Mouse (Mus musculus) urinary bladder, adult 2 months (tissue): ENCODE measurements around the gene Rbm10. TPM values are rescaled to one million over a fixed set of nuclear protein-coding genes. Genes with fewer than 3 reads are reported as not detected.

ENCODE experiments used
- DNase-seq: peaks from one replicate; pipeline ENCODE4 v3.0.0; 2022; ENCODE audit warnings: low spot score
- polyA plus RNA-seq: library from polyadenylated mRNA; depleted of rRNA; stranded (reverse); fragments of >200 nt; gene quantifications from 2 replicates; pipeline ENCODE4 v1.2.3, GENCODE M21; 2012; rRNA removed

Gene Rbm10
- 32.9 and 33.3 TPM in 2 replicates for polyA plus RNA-seq

DNA sequence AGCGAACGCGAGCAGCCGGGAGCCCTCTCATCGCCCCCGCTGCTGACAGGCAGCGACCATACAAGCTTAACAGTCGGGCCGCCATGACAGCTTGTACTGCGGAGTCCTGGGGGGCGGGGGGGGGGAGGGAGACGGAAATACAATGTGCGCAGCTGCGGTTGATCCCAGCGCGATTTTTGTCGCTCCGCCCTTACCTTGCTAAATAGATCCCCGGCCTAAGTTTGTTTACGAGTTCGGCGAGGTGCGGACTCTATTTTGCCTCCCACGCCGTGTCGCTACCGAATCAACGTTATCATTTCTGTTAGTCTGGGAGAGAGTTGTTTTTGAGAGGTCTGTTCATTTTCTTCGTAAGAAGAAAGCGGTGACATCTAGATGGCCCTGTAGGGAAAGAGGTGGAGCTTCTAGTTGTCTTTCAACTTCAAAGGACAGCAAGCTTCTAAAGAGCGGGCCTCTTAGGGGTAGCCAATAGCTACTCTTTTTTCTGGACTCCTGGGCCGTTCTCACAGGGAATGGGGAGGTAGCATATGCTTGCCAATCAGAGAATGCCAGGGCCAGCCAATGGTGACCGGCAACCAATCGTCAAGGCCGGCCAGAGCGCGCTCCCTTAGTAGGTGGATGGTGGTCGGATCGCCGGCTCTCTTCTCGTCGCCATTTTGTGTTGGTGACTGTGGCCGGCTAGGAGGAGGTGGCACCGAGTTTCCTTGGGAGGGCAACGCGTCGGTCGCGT lies at the start of gene Rbm10, which contains the start of gene Ndufb11:
Gene Rbm10 (plus strand): TSS at position 328 of the 727 bp plus-strand sequence.
Gene Ndufb11 (minus strand): TSS at position 444 of the 727 bp plus-strand sequence.
- peak; percentile 64 for DNase-seq

GRCm38 (mm10) chrX:20571024-20571423 lies 46.3 kb upstream of the Rbm10 start:
- DNase-seq: no peak

GRCm38 (mm10) chrX:20572683-20573082 lies 44.6 kb upstream of the Rbm10 start:
- DNase-seq: no peak

- no peak for DNase-seq
Observed at GRCm38 (mm10) chrX:20573927-20574326, 43.4 kb upstream of the Rbm10 start.

DNA sequence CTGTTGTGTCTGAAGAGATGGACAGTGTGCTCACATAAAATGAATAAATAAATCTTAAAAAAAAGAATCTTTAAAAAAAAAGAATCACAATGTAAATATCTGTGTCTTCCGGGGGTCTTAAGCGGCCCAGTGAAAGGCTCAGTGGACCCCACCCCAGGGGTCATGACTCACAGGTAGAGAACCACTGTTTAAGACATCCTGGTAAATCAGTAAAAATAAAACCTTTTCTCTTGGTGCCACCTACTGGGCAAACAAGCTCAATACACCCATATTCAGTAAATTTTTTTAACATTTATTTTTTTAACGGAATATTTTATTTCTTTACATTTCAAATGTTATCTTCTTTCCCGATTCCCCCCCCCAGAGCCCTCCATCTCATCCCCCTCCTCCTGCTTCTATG lies 29.3 kb upstream of the Rbm10 start:
- DNase-seq: no peak

DNA sequence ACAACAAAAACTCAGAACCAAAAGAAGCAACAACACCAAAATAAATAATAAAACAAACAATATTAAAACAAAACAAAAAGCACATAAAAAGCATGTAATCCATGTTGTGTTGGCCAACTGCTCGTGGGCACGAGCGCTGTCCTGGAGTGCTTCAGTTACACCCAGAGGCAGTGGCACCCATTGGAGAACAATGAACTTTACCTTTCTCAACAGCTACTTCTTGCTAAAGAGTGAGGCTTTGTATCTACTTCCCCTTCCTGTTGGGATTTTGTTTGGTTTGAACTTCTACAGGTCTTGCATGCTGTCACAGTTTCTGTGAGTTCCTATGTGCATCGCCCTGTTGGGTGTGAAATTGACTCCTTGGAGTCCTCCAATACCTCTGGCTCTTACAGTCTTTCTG lies 8.8 kb upstream of the Rbm10 start:
- no peak for DNase-seq

- no peak for DNase-seq
Observed at GRCm38 (mm10) chrX:20616861-20617175, 485 bp upstream of the Rbm10 start.

DNA sequence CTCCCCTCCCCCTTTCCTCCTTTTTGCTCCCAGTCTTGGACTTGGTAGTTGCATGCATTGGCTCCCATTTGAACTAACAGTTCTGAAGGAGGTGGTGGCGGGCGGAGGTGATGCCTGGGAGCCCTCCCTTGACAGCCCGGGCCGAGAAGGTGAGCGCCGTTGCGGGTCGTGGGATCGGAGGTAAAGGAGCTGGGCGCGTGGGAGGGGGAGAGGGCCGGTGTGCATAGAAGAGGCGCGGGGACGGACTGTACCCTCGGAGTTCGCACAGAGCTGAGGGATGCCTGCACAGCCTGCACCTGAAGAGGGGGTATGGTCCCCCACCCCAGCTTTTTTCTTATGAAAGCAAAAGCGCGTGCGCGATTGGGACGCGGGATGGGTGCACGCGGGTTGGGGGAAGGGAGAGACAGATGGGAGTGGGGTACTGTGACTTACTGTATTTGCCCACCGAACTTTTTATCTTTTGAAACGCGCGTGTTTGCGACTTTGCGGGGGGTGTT lies 648 bp downstream of the Rbm10 start:
- DNase-seq: no peak

- no peak for DNase-seq
Observed at GRCm38 (mm10) chrX:20638141-20638540, 20.8 kb downstream of the Rbm10 start.

DNA sequence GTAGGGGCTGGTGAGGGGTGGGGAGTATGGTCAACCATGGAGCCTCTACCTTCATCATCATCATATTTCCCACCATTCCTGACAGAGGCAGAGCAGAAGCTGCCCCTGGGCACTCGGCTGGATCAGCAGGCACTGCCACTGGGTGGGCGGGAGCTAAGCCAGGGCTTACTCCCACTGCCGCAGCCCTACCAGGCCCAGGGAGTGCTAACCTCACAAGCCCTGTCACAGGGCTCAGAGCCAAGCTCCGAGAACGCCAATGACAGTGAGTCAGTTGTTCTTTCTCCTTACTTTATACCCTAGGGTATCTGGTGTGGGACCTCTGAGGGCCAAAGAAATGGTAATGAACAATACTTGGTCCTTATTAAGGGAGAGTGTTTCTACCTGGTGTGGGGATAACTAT lies 27.5 kb downstream of the Rbm10 start:
- no peak for DNase-seq

DNA sequence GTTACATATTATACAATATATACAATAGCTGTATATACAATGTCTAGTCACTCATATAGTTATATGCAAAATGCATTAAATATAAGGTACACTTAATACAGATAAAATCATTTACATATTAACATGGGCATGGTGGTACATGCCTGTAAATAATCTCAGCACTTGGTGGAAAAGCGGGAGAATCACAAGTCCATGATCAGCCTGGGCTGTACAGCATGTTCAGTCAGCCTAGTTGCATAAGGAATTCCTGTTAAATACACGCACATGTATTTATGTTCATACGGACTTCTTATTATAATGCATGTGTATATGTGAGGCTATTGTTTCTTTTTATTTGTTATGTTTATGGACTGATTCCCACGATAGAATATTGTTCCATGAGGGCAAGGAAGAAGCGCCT lies 40.3 kb downstream of the Rbm10 start:
- DNase-seq: no peak

DNA sequence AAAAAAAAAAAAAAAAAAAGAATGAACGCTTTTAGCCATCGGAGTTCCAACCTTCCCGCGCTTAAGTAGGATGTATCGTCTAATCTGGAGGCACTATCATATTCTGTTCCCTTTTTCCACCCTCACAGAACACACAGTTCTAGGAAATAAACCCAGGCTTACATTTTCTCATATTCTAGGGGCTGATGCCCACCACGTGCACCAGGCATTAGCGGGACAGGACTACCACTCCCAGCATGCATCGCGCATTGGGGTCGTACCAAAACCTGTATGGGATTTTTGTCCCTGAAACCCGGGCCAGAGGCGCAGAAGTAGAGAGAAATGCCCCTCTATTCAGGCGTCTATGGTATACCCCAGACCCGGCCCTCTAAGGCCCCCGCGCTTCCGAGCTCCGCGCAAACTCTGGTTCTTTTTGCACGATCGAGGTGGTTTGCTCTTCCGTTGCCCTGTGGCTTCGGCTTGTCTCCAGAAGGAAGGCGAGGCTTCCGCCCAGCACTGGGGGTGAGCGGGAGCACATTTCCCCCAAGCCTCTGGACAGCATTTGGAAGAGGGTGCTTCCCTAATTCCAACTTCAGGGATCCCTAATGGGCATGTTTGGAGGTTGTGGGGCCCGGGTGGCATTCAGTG lies 40.8 kb downstream of the Rbm10 start, which contains the start of gene Uba1:
Gene Uba1 (plus strand): TSS at position 301 of the 627 bp plus-strand sequence.
- no peak for DNase-seq

DNA sequence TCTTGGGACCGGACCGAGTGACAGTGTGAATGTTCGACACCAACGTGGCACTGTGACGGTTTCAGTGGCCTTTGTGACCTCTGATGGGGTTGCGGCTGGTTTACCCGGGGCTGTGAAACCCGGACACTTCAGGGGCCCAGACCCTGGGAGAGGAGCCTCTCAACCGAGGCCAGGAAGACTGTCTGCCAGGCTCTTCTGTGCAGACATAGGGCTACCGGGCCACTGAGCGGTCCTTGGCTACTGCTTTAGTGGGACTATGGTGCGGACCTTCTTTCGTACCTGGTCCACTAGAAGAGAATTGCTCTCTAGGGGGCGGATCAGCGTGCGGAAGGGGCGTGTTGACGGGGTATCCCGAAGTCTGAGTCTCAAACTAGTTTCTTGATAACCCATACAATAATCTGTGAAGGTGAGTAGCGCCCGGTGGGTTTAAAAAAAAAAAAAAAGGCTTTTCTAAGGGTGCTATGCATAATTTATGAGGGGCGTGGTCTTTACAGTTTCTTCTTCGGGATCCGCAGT lies 41.6 kb downstream of the Rbm10 start:
- DNase-seq: no peak

GRCm38 (mm10) chrX:20662317-20662715 lies 45.0 kb downstream of the Rbm10 start:
- DNase-seq: no peak

- DNase-seq: peak; percentile 53
Observed at GRCm38 (mm10) chrX:20662716-20663443, 45.6 kb downstream of the Rbm10 start.

GRCm38 (mm10) chrX:20663444-20663790 lies 46.1 kb downstream of the Rbm10 start:
- DNase-seq: no peak

DNA sequence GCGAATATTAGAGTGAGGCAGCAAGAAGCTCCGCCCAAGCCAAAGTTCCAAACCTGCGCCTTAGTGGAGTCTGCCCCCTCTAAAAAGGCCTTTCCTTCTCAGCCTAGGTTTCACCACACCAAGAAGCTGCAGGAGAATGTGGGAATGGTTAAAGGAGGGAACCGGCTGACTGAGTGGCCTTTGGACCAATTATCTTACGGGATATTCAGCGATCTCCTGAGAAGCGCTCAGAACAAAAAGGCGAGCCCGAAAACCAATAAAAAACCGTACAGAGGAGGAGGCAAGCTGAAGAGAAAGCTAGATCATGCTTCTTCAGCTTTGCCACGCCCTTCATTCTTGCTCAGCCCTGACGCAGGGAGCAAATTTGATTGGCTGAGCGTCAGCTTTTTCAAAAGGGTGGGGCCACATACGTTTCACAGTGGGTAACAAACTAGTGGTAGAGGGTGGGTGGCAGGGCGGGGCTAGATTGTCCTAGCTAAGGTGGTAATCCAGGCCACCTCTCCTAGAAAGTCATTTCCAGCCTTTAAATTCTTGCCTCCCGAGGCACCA lies 70.3 kb downstream of the Rbm10 start, which contains the start of gene Cdk16:
Gene Cdk16 (plus strand): TSS at position 436 of the 549 bp plus-strand sequence.
- peak; percentile 40 for DNase-seq

- peak; percentile 68 for DNase-seq
Observed at GRCm38 (mm10) chrX:20688068-20688547, 70.8 kb downstream of the Rbm10 start.

- DNase-seq: no peak
Observed at GRCm38 (mm10) chrX:20688615-20689014, 71.3 kb downstream of the Rbm10 start.

- no peak for DNase-seq
Observed at GRCm38 (mm10) chrX:20691566-20691965, 74.3 kb downstream of the Rbm10 start.

DNA sequence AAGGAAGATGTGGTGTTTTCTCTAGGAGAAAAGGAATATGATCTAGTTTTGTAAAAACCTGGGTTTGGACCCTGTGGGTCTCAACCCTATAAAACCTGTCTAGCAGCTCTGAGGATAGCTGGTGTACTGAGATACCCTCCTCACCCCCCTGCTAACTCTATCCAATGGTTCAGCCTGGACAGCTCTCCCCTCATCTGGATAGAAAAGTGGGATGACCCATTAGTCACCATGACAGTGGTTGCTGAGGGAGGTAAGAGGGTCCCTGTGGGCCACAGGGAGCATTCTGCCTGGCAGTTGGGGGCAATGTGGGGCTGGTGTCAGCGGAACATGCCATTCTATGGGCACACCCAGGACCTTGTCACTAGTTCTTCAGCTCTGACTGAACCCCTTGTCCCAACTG lies 75.3 kb downstream of the Rbm10 start:
- DNase-seq: no peak

- no peak for DNase-seq
Observed at GRCm38 (mm10) chrX:20695842-20696241, 78.5 kb downstream of the Rbm10 start.
